ENCODE assay signal across 11 mouse cellular contexts in the genomic region with DNA sequence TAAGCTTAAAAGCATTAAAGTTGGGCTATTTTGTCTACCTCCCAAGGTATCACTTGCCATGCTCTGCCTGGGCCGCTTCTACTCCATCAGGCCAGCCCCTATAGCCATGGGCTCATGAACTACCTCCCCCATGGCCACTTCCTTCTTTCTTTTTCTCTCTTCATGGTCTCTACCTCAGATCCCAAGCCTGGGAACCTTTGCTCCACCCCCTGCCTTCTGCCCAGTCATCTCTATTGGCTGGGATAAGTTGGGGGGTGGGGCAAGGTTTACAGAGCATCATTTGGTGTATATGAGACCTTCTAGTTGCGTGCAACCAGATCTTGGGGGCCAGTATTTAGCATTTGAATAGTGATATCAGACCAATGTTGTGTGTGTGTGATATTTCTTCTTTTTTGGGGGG. TPM values are rescaled to one million over a fixed set of nuclear protein-coding genes. Genes with fewer than 3 reads are reported as not detected.
DNase-seq lines count a peak whose midpoint lies in the region; ATAC-seq lines count a peak whose summit lies in the region.
"Had no signal": no experiment of that assay in that cellular context is flagged by ENCODE, and none has a peak within 500 bp of the region (broad histone marks: within the 10 kb centered on the region; RNA-seq: fewer than 3 reads in every experiment).

No protein-coding gene starts in this region.

- H3K27me3 ChIP-seq in intestine, embryonic 14.5 days (replicated peaks; ENCODE audit: control insufficient read depth, insufficient read depth, low read length) = no peaks in the 10 kb centered on the region
- no peaks in the 10 kb centered on the region for H3K27me3 ChIP-seq in intestine, embryonic 16.5 days (replicated peaks; ENCODE audit: control insufficient read depth, insufficient read depth, low read length)
- H3K27me3 ChIP-seq in midbrain, embryonic 11.5 days (ENCODE audit: control insufficient read depth, insufficient read depth, low read length) = no peaks in the 10 kb centered on the region

- H3K36me3 ChIP-seq in intestine, embryonic 14.5 days (ENCODE audit: control insufficient read depth, insufficient read depth, low read length) = peaks cover 27% of the 10 kb centered on the region
- H3K36me3 ChIP-seq in intestine, embryonic 16.5 days (ENCODE audit: control insufficient read depth, insufficient read depth, low read length) = peaks cover 4% of the 10 kb centered on the region; the same call in 1 of the 2 replicates
- H3K36me3 ChIP-seq in midbrain, embryonic 11.5 days (ENCODE audit: control insufficient read depth, insufficient read depth, low read length) = peaks cover 7% of the 10 kb centered on the region

- ATAC-seq in intestine, embryonic 14.5 days (replicated peaks; ENCODE audit: low FRiP score, low TSS enrichment, low read depth) = no peak
- no peak for ATAC-seq in intestine, embryonic 16.5 days
- ATAC-seq in hematopoietic stem cell, adult 5-6 weeks (replicated peaks in 1 of 2; ENCODE audit: insufficient read depth in 1 of 2, low FRiP score in 2 of 2, low TSS enrichment in 1 of 2, low read depth in 1 of 2, poor library complexity in 2 of 2, severe bottlenecking in 2 of 2) = peak; percentile 14 to 38; a peak in 2 of 4 replicates
- no peak for ATAC-seq in midbrain, embryonic 11.5 days (ENCODE audit: low FRiP score)

- 82% methylated on average over 2 of the region's 2 CpGs for WGBS in intestine, embryonic 14.5 days
- WGBS in intestine, embryonic 16.5 days = 86% methylated on average over 2 of the region's 2 CpGs
- 80% methylated on average over 2 of the region's 2 CpGs for WGBS in midbrain, embryonic 11.5 days

- H3K4me1 ChIP-seq in intestine, embryonic 14.5 days (replicated peaks; ENCODE audit: control insufficient read depth, insufficient read depth, low read length) = peaks cover 26% of the 10 kb centered on the region
- peaks cover 28% of the 10 kb centered on the region for H3K4me1 ChIP-seq in intestine, embryonic 16.5 days (ENCODE audit: control insufficient read depth, insufficient read depth, low read length)
- H3K4me1 ChIP-seq in midbrain, embryonic 11.5 days (ENCODE audit: control insufficient read depth, insufficient read depth, low read length) = peaks cover 9% of the 10 kb centered on the region

- H3K27ac ChIP-seq in intestine, embryonic 14.5 days (ENCODE audit: low read depth) = no peak overlapping the region
- H3K27ac ChIP-seq in intestine, embryonic 16.5 days (ENCODE audit: low read length) = no peak overlapping the region
- no peak overlapping the region for H3K27ac ChIP-seq in midbrain, embryonic 11.5 days (ENCODE audit: low read depth, low read length)

- peak overlapping the region; percentile 61; the same call in 1 of the 2 replicates for H3K4me2 ChIP-seq in intestine, embryonic 14.5 days (ENCODE audit: low read length)
- no peak overlapping the region for H3K4me2 ChIP-seq in intestine, embryonic 16.5 days (ENCODE audit: low read depth, low read length)
- H3K4me2 ChIP-seq in midbrain, embryonic 11.5 days = peak overlapping the region; percentile 25

- no peaks in the 10 kb centered on the region for H3K9me3 ChIP-seq in intestine, embryonic 14.5 days (ENCODE audit: control insufficient read depth, low read length)
- H3K9me3 ChIP-seq in intestine, embryonic 16.5 days (ENCODE audit: control insufficient read depth, low read length) = no peaks in the 10 kb centered on the region
- H3K9me3 ChIP-seq in midbrain, embryonic 11.5 days (ENCODE audit: control insufficient read depth, low read length) = no peaks in the 10 kb centered on the region

- DNase-seq in intestine, embryonic 14.5 days (ENCODE audit: low spot score) = no peak
- DNase-seq in ES-CJ7 (ENCODE audit: low read depth, low spot score) = peak; percentile 32
- no peak for DNase-seq in midbrain, embryonic 11.5 days (ENCODE audit: low spot score, missing footprints)
- no peak for DNase-seq in yolk sac, embryonic 10.5 days (ENCODE audit: low spot score)
- no peak for DNase-seq in thymus, adult 18-20 months
- DNase-seq in heart, postnatal 4 days = no peak
- DNase-seq: adrenal gland, adult 8-10 months; cerebellum, adult 2 months had no signal

- H3K4me3 ChIP-seq in intestine, embryonic 14.5 days (ENCODE audit: low read depth, low read length) = no peak overlapping the region
- no peak overlapping the region for H3K4me3 ChIP-seq in intestine, embryonic 16.5 days (ENCODE audit: low read length)
- H3K4me3 ChIP-seq in midbrain, embryonic 11.5 days (ENCODE audit: low read depth, low read length) = no peak overlapping the region
- H3K4me3 ChIP-seq: erythroblast, embryonic 14.5 days had no signal

- H3K9ac ChIP-seq in intestine, embryonic 14.5 days (ENCODE audit: low read length) = no peak overlapping the region
- no peak overlapping the region for H3K9ac ChIP-seq in intestine, embryonic 16.5 days (ENCODE audit: low read depth, low read length)
- H3K9ac ChIP-seq in midbrain, embryonic 11.5 days (ENCODE audit: low read length) = no peak overlapping the region

RNA-seq across cellular contexts. Expression of a gene that starts 1.8 kb away (rescaled TPM):
- polyA plus RNA-seq in intestine, embryonic 14.5 days (2014; fragmentation: Nextera tagmentation; extraction: Ambion mirVana) = 2.4 and 3.3 TPM in 2 replicates
- 1.4 TPM in 2 replicates for polyA plus RNA-seq in intestine, embryonic 16.5 days (2015; fragmentation: Nextera tagmentation; extraction: Ambion mirVana)
- 24.0 TPM in 2 replicates for total RNA-seq in hematopoietic stem cell, adult 5-6 weeks (2017)
- polyA plus RNA-seq in midbrain, embryonic 11.5 days (2014; fragmentation: Nextera tagmentation; extraction: Ambion mirVana) = 3.8 and 5.0 TPM in 2 replicates
- 1 to 10 TPM; 8.4 to 9.0 TPM for total RNA-seq in heart, postnatal 4 days (2021)

RNA-seq across cellular contexts. Expression of a gene that starts 36.7 kb away (rescaled TPM):
- polyA plus RNA-seq in intestine, embryonic 14.5 days (2014; fragmentation: Nextera tagmentation; extraction: Ambion mirVana) = 81.7 and 82.5 TPM in 2 replicates
- polyA plus RNA-seq in intestine, embryonic 16.5 days (2015; fragmentation: Nextera tagmentation; extraction: Ambion mirVana) = 64.3 and 66.2 TPM in 2 replicates
- 141 and 147 TPM in 2 replicates for total RNA-seq in hematopoietic stem cell, adult 5-6 weeks (2017)
- polyA plus RNA-seq in midbrain, embryonic 11.5 days (2014; fragmentation: Nextera tagmentation; extraction: Ambion mirVana) = 23.5 and 24.8 TPM in 2 replicates
- 10 to 100 TPM; 77.6 to 84.1 TPM for total RNA-seq in heart, postnatal 4 days (2021)

RNA-seq across cellular contexts. Expression of a gene that starts 38.6 kb away (rescaled TPM):
- polyA plus RNA-seq in intestine, embryonic 14.5 days (2014; fragmentation: Nextera tagmentation; extraction: Ambion mirVana) = 34.4 and 37.9 TPM in 2 replicates
- polyA plus RNA-seq in intestine, embryonic 16.5 days (2015; fragmentation: Nextera tagmentation; extraction: Ambion mirVana) = 27.8 and 33.4 TPM in 2 replicates
- total RNA-seq in hematopoietic stem cell, adult 5-6 weeks (2017) = 20.4 and 35.8 TPM in 2 replicates
- polyA plus RNA-seq in midbrain, embryonic 11.5 days (2014; fragmentation: Nextera tagmentation; extraction: Ambion mirVana) = 36.1 and 41.2 TPM in 2 replicates
- 10 to 100 TPM in 1 of 2 experiments, 1 to 10 TPM in 1; 9.2 to 11.0 TPM for total RNA-seq in heart, postnatal 4 days (2021)

RNA-seq across cellular contexts. Expression of a gene that starts 42.4 kb away (rescaled TPM):
- polyA plus RNA-seq in intestine, embryonic 14.5 days (2014; fragmentation: Nextera tagmentation; extraction: Ambion mirVana) = 7.1 and 7.4 TPM in 2 replicates
- polyA plus RNA-seq in intestine, embryonic 16.5 days (2015; fragmentation: Nextera tagmentation; extraction: Ambion mirVana) = 3.9 and 4.1 TPM in 2 replicates
- total RNA-seq in hematopoietic stem cell, adult 5-6 weeks (2017) = 1.6 TPM in 1 of 2 replicates, not detected in the other
- polyA plus RNA-seq in midbrain, embryonic 11.5 days (2014; fragmentation: Nextera tagmentation; extraction: Ambion mirVana) = 6.9 and 7.9 TPM in 2 replicates
- 1 to 10 TPM; 3.1 to 3.5 TPM for total RNA-seq in heart, postnatal 4 days (2021)
- polyA plus RNA-seq: erythroblast, embryonic 14.5 days had no signal

Comparison
In these comparisons a context has a peak if more than half of its experiments do, and no peak if none do; other contexts are left out.
1. ATAC-seq: peak in hematopoietic stem cell, adult 5-6 weeks (2 of 2); none in intestine, embryonic 14.5 days (single experiment), intestine, embryonic 16.5 days (single experiment) and midbrain, embryonic 11.5 days (single experiment).